Mouse (Mus musculus): ENCODE results near the gene Tsga10ip.

GRCm38 (mm10) chr19:5425906-5426565, 23.7 kb upstream of the Tsga10ip start:
- no peak for TF ChIP-seq CTCF (IDR thresholded peaks at IDR 0.05; ENCODE audit: low read depth)
- no peak for TF ChIP-seq EP300 (optimal IDR thresholded peaks at IDR 0.05)

Data from stomach, postnatal 0 days (tissue).